Comparison of ENCODE assay signal across 16 mouse cellular contexts in the genomic region with DNA sequence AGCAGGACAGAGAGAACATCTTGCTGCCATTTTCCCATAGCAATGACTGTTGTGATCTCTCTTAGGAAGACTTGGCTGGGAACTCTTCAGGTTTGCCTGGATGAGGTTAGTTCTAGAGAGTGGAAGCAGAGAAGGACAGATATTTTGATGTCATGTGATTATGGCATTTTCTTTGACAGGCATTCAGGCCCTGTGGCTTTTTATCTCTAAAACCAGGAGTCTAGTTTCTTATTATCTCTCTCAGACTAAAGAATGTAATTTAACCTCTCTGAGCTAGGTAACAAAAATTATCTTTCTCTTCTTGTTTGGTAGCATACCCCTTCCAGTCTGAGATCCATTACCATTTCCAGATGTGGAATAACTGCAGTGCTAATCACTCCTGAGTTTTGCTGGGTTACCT.
"Had no signal": no experiment of that assay in that cellular context is flagged by ENCODE, and none has a peak within 500 bp of the region (broad histone marks: within the 10 kb centered on the region; RNA-seq: fewer than 3 reads in every experiment).

No protein-coding gene starts in this region.

- H3K27ac ChIP-seq: kidney, postnatal 0 days; limb, embryonic 10.5 days; midbrain, embryonic 13.5 days; neural tube, embryonic 15.5 days; stomach, postnatal 0 days had no signal

- ATAC-seq: inflammation-experienced regulatory T-cells, adult 6 months; intestine, postnatal 0 days; lung, postnatal 0 days; midbrain, embryonic 13.5 days had no signal

- H3K27me3 ChIP-seq: midbrain, embryonic 13.5 days; neural tube, embryonic 15.5 days had no signal

- H3K9ac ChIP-seq: midbrain, embryonic 13.5 days; neural tube, embryonic 15.5 days had no signal

- H3K36me3 ChIP-seq: limb, embryonic 10.5 days had no signal

- H3K4me3 ChIP-seq: limb, embryonic 10.5 days; midbrain, embryonic 13.5 days; neural tube, embryonic 15.5 days had no signal

- H3K4me2 ChIP-seq: midbrain, embryonic 13.5 days; neural tube, embryonic 15.5 days had no signal

- H3K9me3 ChIP-seq: limb, embryonic 10.5 days; midbrain, embryonic 13.5 days; neural tube, embryonic 15.5 days had no signal

- DNase-seq: kidney, adult 9 months; kidney, postnatal 36 days; layer of hippocampus, adult 9-11 months; lung, adult 2 months; lung, postnatal 36 days; right cerebral cortex, adult 18-20 months; right cerebral cortex, postnatal 25 days; thymus, postnatal 14 days had no signal
